Mouse (Mus musculus) hindbrain, embryonic 16.5 days (tissue): Measurements from ENCODE around the gene Sh3rf1. TPM values are rescaled to one million over a fixed set of nuclear protein-coding genes. Genes with fewer than 3 reads are reported as not detected.

ENCODE experiments used
- ATAC-seq: fragments of 200-750 bp; cut with Nextera tagmentation; 2 replicates; pipeline ENCODE4 v1.8.0; 2017; ENCODE audit warnings: moderate TSS enrichment, moderate library complexity
- H3K27ac ChIP-seq: fragments of 300-500 bp; sonication (generic); 2 replicates; pipeline ENCODE4 v1.5.1; 2014; ENCODE audit warnings: low read depth, mild to moderate bottlenecking, control low read depth, low read length, moderate library complexity
- H3K27me3 ChIP-seq: fragments of 300-500 bp; sonication (generic); replicated peaks from 2 replicates; pipeline ENCODE4 v1.6.1; 2014; ENCODE audit warnings: low read length; ENCODE audit not compliant: control insufficient read depth, insufficient read depth
- H3K36me3 ChIP-seq: fragments of 300-500 bp; sonication (generic); 2 replicates; pipeline ENCODE4 v1.6.1; 2014; ENCODE audit warnings: mild to moderate bottlenecking, low read length, moderate library complexity, mixed read lengths; ENCODE audit not compliant: control insufficient read depth, insufficient read depth
- H3K4me1 ChIP-seq: fragments of 300-500 bp; sonication (generic); 2 replicates; pipeline ENCODE4 v1.6.1; 2014; ENCODE audit warnings: low read depth, low read length; ENCODE audit not compliant: control insufficient read depth, insufficient read depth
- H3K4me2 ChIP-seq: fragments of 300-500 bp; sonication (generic); 2 replicates; pipeline ENCODE4 v1.6.1; 2014; ENCODE audit warnings: mild to moderate bottlenecking, low read length, control low read depth, moderate library complexity
- H3K4me3 ChIP-seq: fragments of 300-500 bp; sonication (generic); 2 replicates; pipeline ENCODE4 v1.5.1; 2014; ENCODE audit warnings: mild to moderate bottlenecking, low read length, control low read depth, moderate library complexity
- H3K9ac ChIP-seq: fragments of 300-500 bp; sonication (generic); 2 replicates; pipeline ENCODE4 v1.6.1; 2014; ENCODE audit warnings: low read depth, mild to moderate bottlenecking, control low read depth, low read length, moderate library complexity
- H3K9me3 ChIP-seq: fragments of 300-500 bp; sonication (generic); 2 replicates; pipeline ENCODE4 v1.6.1; 2014; ENCODE audit warnings: mild to moderate bottlenecking, low read length, moderate library complexity; ENCODE audit not compliant: control insufficient read depth
- WGBS: fragments of 180-500 bp; shearing (Covaris S2); extraction: QIAGEN DNeasy Blood & Tissue Kit; methylation state at CpG from one replicate; pipeline ENCODE4 v1.1.7; 2014; 5-methylcytosine and 5-hydroxymethylcytosine counted together
- polyA plus RNA-seq: library from polyadenylated mRNA; unstranded; fragments of >200 nt; fragmentation: Nextera tagmentation; extraction: Ambion mirVana; gene quantifications from 2 replicates; pipeline ENCODE4 v1.2.1, GENCODE M21; 2015

Sh3rf1 gene
- polyA plus RNA-seq, 1 experiment from 2014 or later, result 23.3 TPM

DNA sequence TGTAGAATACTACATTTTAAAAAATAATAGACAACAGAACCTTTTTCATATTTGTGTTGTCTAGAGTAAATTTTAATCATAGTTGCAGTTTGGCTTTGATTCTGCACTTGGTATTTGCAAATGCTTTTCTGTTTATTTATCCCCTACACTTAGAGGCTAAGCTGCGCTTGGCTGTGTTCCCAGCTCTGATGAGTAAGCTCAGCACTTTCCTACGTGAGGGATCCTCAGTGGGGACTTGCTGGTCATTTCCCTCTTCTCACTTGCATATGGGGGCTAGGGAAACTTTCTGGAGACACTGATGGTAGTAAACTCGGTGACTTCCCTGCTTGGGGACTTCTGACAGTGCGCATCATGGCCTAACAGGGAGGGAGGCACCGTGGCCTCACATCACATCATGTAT is 41.7 kb downstream of the Sh3rf1 start:
- 62% methylated on average over 5 of the region's 5 CpGs for WGBS

GRCm38 (mm10) chr8:61267061-61267460 is 43.4 kb downstream of the Sh3rf1 start:
- 100% methylated on average over 1 of the region's 1 CpGs for WGBS
- Histone ChIP-seq H3K27me3 (no peaks in the 10 kb centered on the region), H3K36me3 (no peaks in the 10 kb centered on the region), H3K4me1 (peaks cover 4% of the 10 kb centered on the region), H3K9ac (no peak overlapping the region), H3K27ac (no peak overlapping the region), H3K9me3 (no peaks in the 10 kb centered on the region), H3K4me2 (no peak overlapping the region), H3K4me3 (no peak overlapping the region)
- ATAC-seq, result peak; percentile 11; the same call in 1 of the 2 replicates

More for the DNA sequence above, 41.7 kb downstream of the Sh3rf1 start:
- H3K27me3 ChIP-seq, result no peaks in the 10 kb centered on the region
- no peak overlapping the region for H3K27ac ChIP-seq
- no peak overlapping the region for H3K4me3 ChIP-seq
- no peak overlapping the region for H3K4me2 ChIP-seq
- H3K4me1 ChIP-seq, result peaks cover 12% of the 10 kb centered on the region
- no peak overlapping the region for H3K9ac ChIP-seq
- H3K36me3 ChIP-seq, result no peaks in the 10 kb centered on the region
- no peaks in the 10 kb centered on the region for H3K9me3 ChIP-seq
- no peak for ATAC-seq

- no peak overlapping the region for H3K4me3 ChIP-seq
- H3K4me2 ChIP-seq, result no peak overlapping the region
- no peak overlapping the region for H3K27ac ChIP-seq
- H3K9ac ChIP-seq, result no peak overlapping the region
- WGBS, result 81% methylated on average over 8 of the region's 8 CpGs
- no peaks in the 10 kb centered on the region for H3K36me3 ChIP-seq
- no peaks in the 10 kb centered on the region for H3K27me3 ChIP-seq
- peaks cover 4% of the 10 kb centered on the region; the same call in 1 of the 2 replicates for H3K4me1 ChIP-seq
- no peak for ATAC-seq
- H3K9me3 ChIP-seq, result no peaks in the 10 kb centered on the region
Observed at GRCm38 (mm10) chr8:61267692-61268091, 44.0 kb downstream of the Sh3rf1 start.

DNA sequence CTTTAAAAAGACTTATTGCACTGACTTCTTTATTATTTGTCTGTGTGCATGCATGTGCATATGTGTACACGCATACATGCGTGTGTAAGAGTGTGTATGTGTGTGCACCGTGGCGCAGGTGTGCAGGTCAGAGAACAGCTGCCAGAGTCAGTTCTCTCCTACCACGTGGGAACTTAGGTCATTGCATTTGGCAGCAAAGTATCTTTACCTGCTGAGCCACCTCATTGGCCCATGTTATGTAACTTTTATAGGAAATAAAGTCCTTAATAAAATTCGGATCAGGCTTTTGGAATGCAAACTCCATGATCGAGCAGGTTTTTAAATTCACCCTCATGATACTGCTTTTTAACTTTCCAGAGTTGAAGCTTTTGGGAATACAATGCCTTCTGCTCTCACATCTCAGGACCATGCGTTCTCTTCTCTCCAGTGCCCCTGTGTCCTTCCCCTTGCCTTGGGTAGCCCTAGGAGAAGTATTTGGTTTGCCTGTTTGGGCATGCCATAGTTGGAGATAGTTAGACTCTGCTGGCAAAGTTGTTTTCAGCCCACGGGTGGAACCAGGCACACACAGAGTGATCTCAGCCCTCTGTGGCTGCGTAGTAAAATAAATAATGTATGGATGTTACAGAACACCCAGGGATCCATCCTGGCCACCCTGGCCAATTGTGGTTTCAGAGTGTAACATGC is 44.7 kb downstream of the Sh3rf1 start:
- Histone ChIP-seq H3K4me2 (no peak overlapping the region), H3K27ac (no peak overlapping the region), H3K36me3 (no peaks in the 10 kb centered on the region), H3K4me3 (no peak overlapping the region), H3K4me1 (peaks cover 4% of the 10 kb centered on the region; the same call in 1 of the 2 replicates), H3K9ac (no peak overlapping the region), H3K27me3 (no peaks in the 10 kb centered on the region), H3K9me3 (no peaks in the 10 kb centered on the region)
- ATAC-seq, result no peak
- WGBS, result 87% methylated on average over 10 of the region's 10 CpGs

GRCm38 (mm10) chr8:61270016-61270415 is 46.3 kb downstream of the Sh3rf1 start:
- H3K4me2 ChIP-seq, result no peak overlapping the region
- H3K27ac ChIP-seq, result no peak overlapping the region
- H3K9me3 ChIP-seq, result no peaks in the 10 kb centered on the region
- no peak overlapping the region for H3K4me3 ChIP-seq
- no peak for ATAC-seq
- no peak overlapping the region for H3K9ac ChIP-seq
- no peaks in the 10 kb centered on the region for H3K27me3 ChIP-seq
- WGBS, result 53% methylated on average over 11 of the region's 11 CpGs
- H3K36me3 ChIP-seq, result no peaks in the 10 kb centered on the region
- peaks cover 16% of the 10 kb centered on the region for H3K4me1 ChIP-seq

DNA sequence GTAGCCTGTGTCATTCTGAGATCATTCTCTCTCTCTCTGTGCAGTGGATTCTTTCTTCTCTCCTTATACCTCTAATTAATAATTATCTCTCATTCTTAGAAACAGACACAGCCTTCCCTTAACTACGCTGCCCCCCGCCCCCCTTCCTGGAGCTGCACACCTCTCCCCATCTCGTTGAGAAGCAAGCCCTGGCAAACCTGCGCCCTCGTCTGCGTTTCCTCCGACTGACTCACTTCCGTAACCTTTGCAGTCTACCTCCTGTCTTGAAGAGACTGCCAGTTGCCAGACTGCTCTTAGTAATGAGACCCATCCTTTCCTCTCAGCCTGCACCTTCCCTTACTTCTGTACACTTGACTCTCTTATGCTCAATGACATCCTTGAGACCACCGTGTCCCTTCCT is 46.9 kb downstream of the Sh3rf1 start:
- Histone ChIP-seq H3K4me2 (no peak overlapping the region), H3K27ac (no peak overlapping the region), H3K4me3 (no peak overlapping the region), H3K27me3 (no peaks in the 10 kb centered on the region), H3K4me1 (peaks cover 18% of the 10 kb centered on the region), H3K9me3 (no peaks in the 10 kb centered on the region), H3K36me3 (no peaks in the 10 kb centered on the region), H3K9ac (no peak overlapping the region)
- WGBS, result 69% methylated on average over 9 of the region's 9 CpGs
- ATAC-seq, result no peak

DNA sequence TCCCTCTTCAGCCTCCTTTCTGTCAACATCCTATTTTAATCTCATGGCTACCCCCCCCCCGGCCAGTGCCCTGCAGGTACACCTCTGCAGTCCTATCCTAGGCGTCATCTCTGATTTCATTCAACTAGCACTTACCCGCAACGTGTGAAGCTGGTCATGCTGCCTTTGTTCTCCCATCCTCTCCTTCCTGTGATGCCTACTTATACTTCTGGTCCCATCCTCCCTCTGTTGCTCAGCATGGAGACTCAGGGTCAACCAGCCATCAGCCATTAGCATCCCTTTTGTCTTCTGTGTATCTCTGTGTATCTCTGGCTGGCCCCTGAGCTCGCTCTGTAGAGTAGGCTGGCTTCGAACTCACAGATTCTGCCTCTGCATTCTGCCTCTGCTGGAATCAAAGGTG is 47.3 kb downstream of the Sh3rf1 start:
- Histone ChIP-seq H3K9me3 (no peaks in the 10 kb centered on the region), H3K27ac (no peak overlapping the region)

GRCm38 (mm10) chr8:61272838-61273237 is 49.2 kb downstream of the Sh3rf1 start:
- Histone ChIP-seq H3K27ac (no peak overlapping the region), H3K9ac (no peak overlapping the region), H3K4me3 (no peak overlapping the region), H3K9me3 (no peaks in the 10 kb centered on the region), H3K36me3 (no peaks in the 10 kb centered on the region), H3K4me2 (no peak overlapping the region), H3K4me1 (peaks cover 24% of the 10 kb centered on the region), H3K27me3 (no peaks in the 10 kb centered on the region)
- no peak for ATAC-seq
- 82% methylated on average over 3 of the region's 3 CpGs for WGBS

More for the DNA sequence above, 47.3 kb downstream of the Sh3rf1 start:
- Histone ChIP-seq H3K4me2 (no peak overlapping the region), H3K9ac (no peak overlapping the region), H3K4me3 (no peak overlapping the region), H3K27me3 (no peaks in the 10 kb centered on the region), H3K4me1 (peaks cover 21% of the 10 kb centered on the region), H3K36me3 (no peaks in the 10 kb centered on the region)
- ATAC-seq, result no peak
- 84% methylated on average over 2 of the region's 6 CpGs for WGBS

DNA sequence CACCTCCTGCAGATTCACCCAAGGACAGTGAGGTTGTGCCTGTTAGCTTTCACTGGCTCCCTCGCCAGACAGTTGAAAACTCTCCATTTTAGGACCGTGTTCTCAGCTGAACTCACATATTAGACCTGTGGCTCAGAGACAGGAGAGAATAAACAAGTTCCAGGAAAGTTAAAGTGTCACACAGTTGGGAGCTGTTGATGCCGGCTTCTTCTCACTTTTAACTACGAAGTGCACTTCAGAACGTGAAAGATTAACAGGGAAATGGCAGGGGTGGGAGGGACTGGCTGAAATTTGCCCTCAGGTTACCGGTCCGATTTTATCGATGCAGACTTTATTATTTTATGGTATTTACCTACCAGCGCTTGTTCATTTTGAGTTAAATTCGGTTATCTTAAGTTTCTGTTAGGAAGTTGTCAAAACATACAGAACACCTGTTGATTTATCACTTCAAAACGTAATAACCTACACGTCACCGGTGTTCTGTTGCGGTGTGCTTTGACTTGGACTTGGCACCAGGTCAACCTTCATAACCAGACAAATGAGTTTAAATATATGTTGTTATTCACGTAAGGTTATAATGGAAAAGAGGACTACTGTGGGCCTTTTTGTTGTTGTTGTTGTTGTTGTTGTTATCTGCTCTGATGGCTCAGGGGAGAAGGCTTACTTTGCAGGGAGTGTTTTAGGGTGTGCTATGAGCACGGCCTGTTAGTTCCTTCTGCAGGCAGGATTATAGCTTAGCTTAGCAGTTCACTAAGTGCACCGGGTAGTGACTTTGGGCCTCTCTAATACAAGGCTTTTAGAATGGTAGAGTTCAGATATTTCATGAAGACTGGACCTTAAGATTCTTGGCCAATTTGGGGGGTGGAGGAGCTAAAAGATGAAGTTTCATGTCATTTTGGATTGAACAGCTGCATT is 49.9 kb downstream of the Sh3rf1 start:
- Histone ChIP-seq H3K4me3 (no peak overlapping the region), H3K9ac (no peak overlapping the region), H3K4me1 (peaks cover 24% of the 10 kb centered on the region), H3K36me3 (no peaks in the 10 kb centered on the region), H3K4me2 (no peak overlapping the region), H3K27ac (no peak overlapping the region), H3K9me3 (no peaks in the 10 kb centered on the region), H3K27me3 (no peaks in the 10 kb centered on the region)
- ATAC-seq, result no peak
- WGBS, result 85% methylated on average over 17 of the region's 17 CpGs
